23 mouse cellular contexts compared by ENCODE assay signal in the genomic region with DNA sequence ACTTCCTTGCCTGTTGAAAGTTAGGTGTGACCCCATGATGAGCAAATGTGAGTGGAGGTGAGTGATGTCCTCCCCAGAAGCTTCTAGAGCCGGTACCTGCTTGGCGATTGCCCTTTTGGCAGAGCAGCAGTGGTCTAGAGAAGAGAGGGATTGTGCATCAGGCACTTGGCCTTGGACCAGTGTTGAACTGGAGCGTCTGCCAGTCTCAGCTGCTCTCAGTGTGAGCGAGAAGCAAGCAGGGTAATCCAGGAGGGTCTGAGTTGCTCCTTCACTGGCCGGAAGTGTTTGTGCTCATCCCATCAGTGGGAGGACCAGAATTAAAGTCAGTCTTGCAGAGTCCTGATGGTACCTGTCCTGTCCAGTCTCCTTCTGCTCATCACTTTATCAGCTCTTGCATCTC.
DNase-seq lines count a peak whose midpoint lies in the region; ATAC-seq and TF ChIP-seq lines count a peak whose summit lies in the region.
"Had no signal": no experiment of that assay in that cellular context is flagged by ENCODE, and none has a peak within 500 bp of the region (broad histone marks: within the 10 kb centered on the region; RNA-seq: fewer than 3 reads in every experiment).

No protein-coding gene starts in this region.

- no peaks in the 10 kb centered on the region for H3K9me3 ChIP-seq in midbrain, embryonic 14.5 days (ENCODE audit: control insufficient read depth, low read length)
- H3K9me3 ChIP-seq: forebrain, embryonic 15.5 days; heart, embryonic 12.5 days; liver, embryonic 13.5 days; midbrain, embryonic 13.5 days; neural tube, embryonic 12.5 days had no signal

- ATAC-seq in midbrain, embryonic 14.5 days (ENCODE audit: low FRiP score, low TSS enrichment), result no peak
- ATAC-seq in megakaryocyte-erythroid progenitor cell, adult 5-6 weeks (replicated peaks; ENCODE audit: low FRiP score, low TSS enrichment, poor library complexity, severe bottlenecking), result no peak
- ATAC-seq: activated CD4-positive, CD25-positive, alpha-beta regulatory T cell, adult 4 months; forebrain, embryonic 15.5 days; midbrain, embryonic 13.5 days had no signal

- no peaks in the 10 kb centered on the region for H3K36me3 ChIP-seq in midbrain, embryonic 14.5 days (ENCODE audit: control insufficient read depth, insufficient read depth, low read length)
- no peaks in the 10 kb centered on the region for H3K36me3 ChIP-seq in thymus, adult 2 months (ENCODE audit: control insufficient read depth, insufficient read depth, low read length)
- H3K36me3 ChIP-seq: forebrain, embryonic 15.5 days; heart, embryonic 12.5 days; liver, embryonic 13.5 days; midbrain, embryonic 13.5 days; neural tube, embryonic 12.5 days had no signal

- DNase-seq in left cerebral cortex, postnatal 4 days, result peak; percentile 57
- DNase-seq in left cerebral cortex, adult 11 months (ENCODE audit: low spot score), result no peak
- DNase-seq in cerebellum, adult 11-12 months, result peak; percentile 85
- DNase-seq in cerebellum, adult 9-11 months, result peak; percentile 88
- DNase-seq in midbrain, embryonic 14.5 days, result no peak
- no peak for DNase-seq in thymus, adult 2 months
- DNase-seq: adrenal gland, postnatal 10 days; heart, postnatal 10 days; kidney, adult 11 months; kidney, postnatal 10 days; layer of hippocampus, postnatal 36 days; liver, embryonic 13.5 days; lung, adult 2 months; lung, postnatal 14 days; retina, postnatal 1 day; right cerebral cortex, postnatal 25 days; thymus, postnatal 14 days had no signal

- WGBS in midbrain, embryonic 14.5 days, result 96% methylated on average over 5 of the region's 5 CpGs
- WGBS in thymus, adult 2 months, result 94% methylated on average over 5 of the region's 5 CpGs

- TF ChIP-seq CTCF in thymus, adult 2 months (IDR thresholded peaks at IDR 0.05; ENCODE audit: borderline replicate concordance, control insufficient read depth, extremely low read depth, insufficient read depth, low read length, poor library complexity), result no peak

- intact Hi-C loops in left cerebral cortex, postnatal 4 days (cut with DNase I), result no loop called here

- H3K9ac ChIP-seq in midbrain, embryonic 14.5 days (replicated peaks; ENCODE audit: low read length), result no peak overlapping the region
- H3K9ac ChIP-seq: forebrain, embryonic 15.5 days; heart, embryonic 12.5 days; liver, embryonic 13.5 days; midbrain, embryonic 13.5 days; neural tube, embryonic 12.5 days had no signal

- no peak for TF ChIP-seq POLR2A in thymus, adult 2 months (IDR thresholded peaks at IDR 0.05; ENCODE audit: control insufficient read depth, extremely low read depth, insufficient read depth, low read length, poor library complexity)

- H3K4me1 ChIP-seq in midbrain, embryonic 14.5 days (ENCODE audit: control insufficient read depth, insufficient read depth, low read length), result no peaks in the 10 kb centered on the region
- H3K4me1 ChIP-seq in thymus, adult 2 months (replicated peaks; ENCODE audit: control insufficient read depth, insufficient read depth, low read length), result no peaks in the 10 kb centered on the region
- H3K4me1 ChIP-seq: forebrain, embryonic 15.5 days; liver, embryonic 13.5 days; midbrain, embryonic 13.5 days; neural tube, embryonic 12.5 days had no signal

- no peak overlapping the region for H3K4me2 ChIP-seq in midbrain, embryonic 14.5 days (ENCODE audit: low read length)
- H3K4me2 ChIP-seq: forebrain, embryonic 15.5 days; heart, embryonic 12.5 days; liver, embryonic 13.5 days; midbrain, embryonic 13.5 days; neural tube, embryonic 12.5 days had no signal

- no peak overlapping the region for H3K27ac ChIP-seq in midbrain, embryonic 14.5 days (replicated peaks; ENCODE audit: low read depth, low read length)
- H3K27ac ChIP-seq in thymus, adult 2 months (ENCODE audit: control insufficient read depth, insufficient read depth, low read length), result no peak overlapping the region
- H3K27ac ChIP-seq: forebrain, embryonic 15.5 days; liver, embryonic 13.5 days; midbrain, embryonic 13.5 days; neural tube, embryonic 12.5 days had no signal

- H3K4me3 ChIP-seq in midbrain, embryonic 14.5 days (replicated peaks; ENCODE audit: low read depth, low read length), result no peak overlapping the region
- no peak overlapping the region for H3K4me3 ChIP-seq in thymus, adult 2 months (ENCODE audit: control insufficient read depth, insufficient read depth, low read length)
- H3K4me3 ChIP-seq: forebrain, embryonic 15.5 days; heart, embryonic 12.5 days; liver, embryonic 13.5 days; midbrain, embryonic 13.5 days; neural tube, embryonic 12.5 days had no signal

- H3K27me3 ChIP-seq in midbrain, embryonic 14.5 days (ENCODE audit: control insufficient read depth, insufficient read depth, low read length), result no peaks in the 10 kb centered on the region
- no peaks in the 10 kb centered on the region for H3K27me3 ChIP-seq in thymus, adult 2 months (ENCODE audit: control insufficient read depth, insufficient read depth, low read length)
- H3K27me3 ChIP-seq: forebrain, embryonic 15.5 days; heart, embryonic 12.5 days; liver, embryonic 13.5 days; midbrain, embryonic 13.5 days; neural tube, embryonic 12.5 days had no signal

Comparison
In these comparisons a context has a peak if more than half of its experiments do, and no peak if none do; other contexts are left out.
1. DNase-seq: peak in left cerebral cortex, postnatal 4 days (single experiment), cerebellum, adult 11-12 months (single experiment) and cerebellum, adult 9-11 months (single experiment); none in left cerebral cortex, adult 11 months (single experiment), midbrain, embryonic 14.5 days (single experiment) and thymus, adult 2 months (single experiment).